Mouse (Mus musculus) testis, adult 2 months (tissue): ENCODE measurements at regions not wholly inside any gene's neighbourhood (a gene's known extent, or its start where the extent isn't known, plus 50 kb on each side); places are given as distances from the start of the nearest gene placed in this dataset.

Source experiments
- H3K27ac ChIP-seq: fragments of 200-500 bp; 2 replicates; pipeline ENCODE4 v1.5.1; 2012; ENCODE audit warnings: low read depth, low read length; ENCODE audit not compliant: control insufficient read depth, insufficient read depth
- H3K27me3 ChIP-seq: fragments of 200-500 bp; 2 replicates; pipeline ENCODE4 v1.6.1; 2012; ENCODE audit warnings: mild to moderate bottlenecking, low read length, moderate library complexity; ENCODE audit not compliant: control insufficient read depth, insufficient read depth
- H3K36me3 ChIP-seq: fragments of 200-500 bp; 2 replicates; pipeline ENCODE4 v1.6.1; 2012; ENCODE audit warnings: mild to moderate bottlenecking, low read length; ENCODE audit not compliant: control insufficient read depth, insufficient read depth
- H3K4me1 ChIP-seq: fragments of 200-500 bp; 2 replicates; pipeline ENCODE4 v1.6.1; 2012; ENCODE audit warnings: low read length; ENCODE audit not compliant: control insufficient read depth, insufficient read depth
- H3K4me3 ChIP-seq: fragments of 200-500 bp; 2 replicates; pipeline ENCODE4 v1.5.1; 2012; ENCODE audit warnings: low read depth, mild to moderate bottlenecking, low read length, moderate library complexity, mixed read lengths; ENCODE audit not compliant: control insufficient read depth
- CTCF ChIP-seq: fragments of 200-500 bp; IDR thresholded peaks from 2 replicates; pipeline ENCODE4 v1.5.1; 2012; ENCODE audit warnings: low read depth, mild to moderate bottlenecking, inconsistent platforms, low read length, moderate library complexity; ENCODE audit not compliant: control insufficient read depth, insufficient read depth, insufficient replicate concordance
- POLR2A ChIP-seq: fragments of 200-500 bp; IDR thresholded peaks from 2 replicates; pipeline ENCODE4 v1.6.1; 2012; ENCODE audit warnings: low read depth, mild to moderate bottlenecking, inconsistent platforms, low read length, moderate library complexity; ENCODE audit not compliant: control insufficient read depth

- Histone ChIP-seq H3K4me3 (peak overlapping the region; percentile 5; the same call in 1 of the 2 replicates), H3K4me1 (0 out of 2 replicates have a peak, but pooled peaks cover 2% of the 10 kb centered on the region), H3K27me3 (no peaks in the 10 kb centered on the region), H3K27ac (no peak overlapping the region), H3K36me3 (no peaks in the 10 kb centered on the region)
- no peak for TF ChIP-seq POLR2A
- peak; percentile 83; the same call in 1 of the 2 replicates for TF ChIP-seq CTCF
These were observed 96.0 kb upstream of the Rasgrp1 start for GRCm38 (mm10) chr2:117438586-117439371.

- Histone ChIP-seq H3K36me3 (no peaks in the 10 kb centered on the region), H3K27ac (no peak overlapping the region), H3K27me3 (no peaks in the 10 kb centered on the region), H3K4me1 (0 out of 2 replicates have a peak, but pooled peaks cover 2% of the 10 kb centered on the region), H3K4me3 (no peak overlapping the region)
- no peak for TF ChIP-seq CTCF
These were observed 96.8 kb upstream of the Rasgrp1 start for GRCm38 (mm10) chr2:117439372-117440183.

- no peaks in the 10 kb centered on the region for H3K36me3 ChIP-seq
- TF ChIP-seq POLR2A (no peak), CTCF (no peak)
- 0 out of 2 replicates have a peak, but pooled peaks cover 2% of the 10 kb centered on the region for H3K4me1 ChIP-seq
- H3K27ac ChIP-seq: no peak overlapping the region
- no peaks in the 10 kb centered on the region for H3K27me3 ChIP-seq
- no peak overlapping the region for H3K4me3 ChIP-seq
These were observed 98.0 kb upstream of the Rasgrp1 start for GRCm38 (mm10) chr2:117440801-117441281.

GRCm38 (mm10) chr2:117442862-117443261, 100.1 kb upstream of the Rasgrp1 start:
- Histone ChIP-seq H3K4me3 (no peak overlapping the region), H3K27ac (no peak overlapping the region), H3K36me3 (no peaks in the 10 kb centered on the region), H3K27me3 (no peaks in the 10 kb centered on the region), H3K4me1 (0 out of 2 replicates have a peak, but pooled peaks cover 2% of the 10 kb centered on the region)
- TF ChIP-seq POLR2A (no peak), CTCF (no peak)

GRCm38 (mm10) chr2:117444671-117445070, 101.9 kb upstream of the Rasgrp1 start:
- no peaks in the 10 kb centered on the region for H3K4me1 ChIP-seq
- no peak overlapping the region for H3K4me3 ChIP-seq
- H3K27ac ChIP-seq: no peak overlapping the region
- H3K27me3 ChIP-seq: no peaks in the 10 kb centered on the region
- TF ChIP-seq CTCF: peak; percentile 55; the same call in 1 of the 2 replicates
- TF ChIP-seq POLR2A: no peak
- no peaks in the 10 kb centered on the region for H3K36me3 ChIP-seq

- no peak for TF ChIP-seq CTCF
- no peak for TF ChIP-seq POLR2A
- Histone ChIP-seq H3K27ac (no peak overlapping the region), H3K4me1 (no peaks in the 10 kb centered on the region), H3K27me3 (no peaks in the 10 kb centered on the region), H3K36me3 (no peaks in the 10 kb centered on the region), H3K4me3 (no peak overlapping the region)
These were observed 104.1 kb upstream of the Rasgrp1 start for GRCm38 (mm10) chr2:117446876-117447275.
